In genomic region chr3:108204470-108204869, GRCm38 (mm10) we compare ENCODE assay signal across 1 mouse cellular context.
TF ChIP-seq lines count a peak whose summit lies in the region.

No protein-coding gene starts in this region.

TF ChIP-seq in ES-E14, 5 proteins besides CTCF, POLR2A, EP300 and RAD21 (continued from another document):
- TF ChIP-seq MAFK (IDR thresholded peaks at IDR 0.05; ENCODE audit: insufficient read depth, low read depth, low read length), result no peak
